Mouse (Mus musculus): ENCODE results near the gene Bmf.

Gene Bmf

DNA sequence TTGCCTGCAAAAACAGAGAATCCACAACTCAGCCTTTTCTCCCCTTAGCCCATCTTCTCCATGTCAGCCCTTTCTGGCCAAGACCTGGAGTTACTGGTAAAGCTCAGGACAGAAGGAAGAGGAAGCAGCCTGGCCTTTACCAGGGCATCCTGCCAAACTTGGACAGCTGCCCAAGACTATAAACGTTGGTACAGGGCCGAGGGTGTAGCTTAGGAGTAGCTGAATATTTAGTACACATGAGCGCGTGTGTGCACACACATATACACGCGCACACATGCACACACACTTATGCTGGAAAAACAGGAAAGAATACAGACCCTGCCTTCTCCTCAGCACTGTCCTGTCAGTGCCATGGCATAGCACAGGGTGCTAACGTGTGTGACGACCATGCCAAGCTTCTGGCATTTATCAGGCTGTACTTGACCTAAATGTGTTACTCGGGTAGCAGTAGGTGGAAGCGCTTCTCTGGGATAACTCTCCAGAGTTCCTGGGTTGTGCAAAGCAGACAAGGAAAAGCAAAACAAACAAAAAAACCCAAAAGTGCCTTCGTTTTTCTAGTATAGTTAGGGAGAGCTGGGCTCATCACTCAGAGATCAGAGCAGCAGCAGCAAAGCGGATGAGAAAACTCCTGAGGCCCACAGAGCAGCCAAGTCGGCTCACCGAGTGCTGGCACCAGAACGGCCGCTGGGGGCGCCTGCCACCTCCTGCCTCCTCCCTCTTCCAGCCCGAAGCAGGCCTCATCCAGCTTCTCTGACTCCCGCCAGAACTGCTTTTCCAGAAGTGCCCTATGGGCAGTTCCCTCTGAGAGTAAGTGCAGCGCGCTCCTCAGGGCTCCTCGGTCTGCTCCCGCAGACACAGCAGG, 4.0 kb downstream of the Bmf start:
- in situ Hi-C loops (cut with MboI, MseI): no loop called here

DNA sequence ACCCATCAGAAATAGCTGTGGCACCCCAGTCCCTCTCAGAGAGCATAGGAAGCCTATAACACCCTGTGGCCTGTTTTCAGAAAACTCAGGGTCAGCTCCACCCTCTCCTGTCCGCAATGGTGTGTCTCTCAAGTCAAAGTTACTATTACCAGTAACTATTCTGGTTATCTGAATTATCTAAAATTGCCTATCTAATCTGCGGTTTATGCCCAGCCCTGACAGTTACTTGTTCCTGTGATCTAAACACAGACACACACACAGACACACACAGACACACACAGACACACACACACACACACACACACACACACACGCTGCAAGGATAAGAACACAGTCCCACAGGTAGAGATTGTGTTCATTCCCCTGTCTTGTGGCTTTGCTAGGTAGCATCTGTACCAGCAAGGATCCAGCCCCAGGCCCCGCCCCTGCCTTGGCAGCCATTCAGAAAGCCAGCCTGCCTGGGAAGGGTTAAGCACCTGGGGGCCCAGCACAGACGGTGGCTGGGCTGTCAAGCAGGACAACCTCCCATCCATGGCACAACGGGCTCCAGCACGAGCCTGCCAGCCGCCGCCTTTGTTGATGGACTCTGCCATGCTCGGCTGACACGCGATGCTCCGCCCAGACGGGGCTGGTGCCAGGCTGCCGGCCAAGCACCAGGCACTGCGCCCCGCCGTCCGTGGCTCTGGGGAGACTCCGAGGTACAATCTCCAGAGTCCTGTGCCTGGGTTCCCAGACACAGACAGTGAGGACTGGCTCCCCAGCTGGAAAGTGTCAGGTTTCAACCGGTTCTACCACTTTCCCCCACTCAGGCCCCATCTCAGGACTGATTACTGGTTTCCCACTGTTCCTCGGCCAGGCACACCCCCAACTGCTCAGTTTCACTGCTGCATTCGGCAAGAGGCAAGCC, 5.3 kb downstream of the Bmf start:
- in situ Hi-C loops (cut with MboI, MseI): loop anchor here (5.0 kb wide), 1 partner anchor 42 kb away; no protein-coding TSS in a partner anchor

DNA sequence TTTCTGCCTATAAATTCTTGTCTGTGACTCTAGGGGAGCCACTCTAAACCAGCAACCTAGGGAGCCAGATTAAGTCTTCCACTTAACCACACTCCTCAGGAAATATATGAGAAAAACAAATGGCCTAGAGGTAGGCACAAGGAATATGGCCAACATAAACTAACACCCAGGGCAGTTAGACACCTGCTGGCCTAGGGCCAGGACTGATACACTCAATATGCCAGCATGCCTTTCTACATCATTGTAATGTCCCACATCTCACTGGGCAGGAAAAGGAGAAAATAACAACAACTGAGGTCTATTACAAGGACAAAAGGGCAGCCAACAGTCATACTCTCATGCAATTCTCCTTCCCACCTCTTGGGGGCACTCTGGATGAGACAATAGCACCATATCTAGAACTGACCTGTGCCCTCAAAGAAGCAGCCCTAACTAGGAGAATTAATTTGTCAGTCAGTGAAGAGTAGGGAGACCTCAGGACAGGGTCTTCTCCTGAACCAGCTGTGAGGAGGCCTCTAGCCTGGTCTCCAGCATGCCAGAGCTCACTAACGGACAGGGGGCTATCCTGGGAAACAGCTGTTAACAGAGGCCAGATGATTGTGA, 6.4 kb downstream of the Bmf start:
- in situ Hi-C loops (cut with MboI, MseI): loop anchor here (5.0 kb wide), 1 partner anchor 41 kb away; no protein-coding TSS in a partner anchor

DNA sequence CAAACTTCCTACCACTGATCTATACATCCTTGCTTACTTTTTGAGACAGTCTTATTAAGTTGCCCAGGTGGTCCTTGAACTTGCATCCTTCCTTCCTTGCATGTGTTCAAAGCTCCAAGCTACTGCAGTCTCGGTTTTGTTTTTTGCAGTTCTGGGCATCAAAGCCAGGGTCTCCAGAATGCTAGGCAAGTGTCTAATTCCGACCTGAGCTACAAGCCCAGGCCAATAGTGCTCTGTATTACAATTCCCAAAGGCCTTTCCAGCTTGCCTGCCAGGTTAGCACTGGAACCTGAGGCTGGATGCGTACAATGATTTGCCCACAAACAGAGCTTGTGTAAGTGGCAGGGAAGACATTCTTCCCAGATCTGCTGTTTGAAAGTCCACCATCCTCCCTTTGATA, 7.8 kb downstream of the Bmf start:
- in situ Hi-C loops (cut with MboI, MseI): loop anchor here (5.0 kb wide), 1 partner anchor 39 kb away; no protein-coding TSS in a partner anchor

DNA sequence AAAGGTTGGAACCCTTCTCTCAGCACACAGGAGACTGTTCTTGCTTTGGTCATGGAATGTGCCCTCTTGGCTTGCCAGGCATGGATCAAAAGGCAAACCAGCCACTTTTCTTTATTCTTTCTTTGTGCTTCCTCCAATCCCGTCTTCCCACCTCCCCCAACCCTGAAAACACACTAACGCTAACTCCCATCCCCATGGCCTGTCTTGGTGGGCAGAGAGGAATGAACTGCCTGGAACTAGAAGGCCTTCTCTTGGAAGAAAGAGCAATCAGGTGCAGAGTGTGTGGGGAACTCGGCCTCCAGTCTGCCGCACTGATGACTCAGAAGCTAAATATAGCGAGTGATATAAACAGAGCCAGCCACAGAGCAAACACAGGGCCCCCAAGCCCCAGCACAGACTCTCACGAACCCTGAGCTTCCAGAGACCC, 8.8 kb downstream of the Bmf start:
- in situ Hi-C loops (cut with MboI, MseI): loop anchor here (5.0 kb wide), 1 partner anchor 38 kb away; no protein-coding TSS in a partner anchor

DNA sequence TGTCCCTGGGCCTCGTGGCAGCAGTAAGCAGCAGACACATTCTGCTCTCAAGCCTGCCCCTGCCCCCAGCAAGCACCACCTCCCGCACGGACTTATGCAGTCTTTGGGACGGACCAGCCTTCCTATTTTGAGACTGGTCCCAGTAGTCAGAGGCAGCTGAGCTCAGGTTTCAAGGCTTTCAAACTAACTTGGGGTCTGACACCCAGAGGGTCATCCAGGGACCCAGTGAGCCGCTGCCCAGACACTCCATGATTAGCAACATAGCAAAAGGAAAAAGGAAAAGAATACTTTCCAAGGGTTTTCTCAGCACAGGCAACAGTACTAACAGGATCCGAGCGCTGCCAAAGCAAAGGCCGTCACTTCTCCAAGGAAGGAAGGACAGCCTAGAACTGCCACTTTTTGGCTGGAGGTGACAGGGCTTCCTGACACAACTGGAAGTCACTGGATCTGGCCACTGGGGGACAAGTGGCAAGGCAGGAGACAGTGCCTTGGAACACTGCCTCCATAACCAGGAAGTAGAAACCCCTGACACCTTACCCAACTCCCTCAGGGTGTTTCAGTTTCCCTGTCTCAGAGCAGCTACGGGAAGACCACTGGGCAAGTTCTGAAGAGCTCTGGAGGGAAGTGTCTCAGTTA, 9.5 kb downstream of the Bmf start:
- in situ Hi-C loops (cut with MboI, MseI): loop anchor here (5.0 kb wide), 1 partner anchor 38 kb away; no protein-coding TSS in a partner anchor

DNA sequence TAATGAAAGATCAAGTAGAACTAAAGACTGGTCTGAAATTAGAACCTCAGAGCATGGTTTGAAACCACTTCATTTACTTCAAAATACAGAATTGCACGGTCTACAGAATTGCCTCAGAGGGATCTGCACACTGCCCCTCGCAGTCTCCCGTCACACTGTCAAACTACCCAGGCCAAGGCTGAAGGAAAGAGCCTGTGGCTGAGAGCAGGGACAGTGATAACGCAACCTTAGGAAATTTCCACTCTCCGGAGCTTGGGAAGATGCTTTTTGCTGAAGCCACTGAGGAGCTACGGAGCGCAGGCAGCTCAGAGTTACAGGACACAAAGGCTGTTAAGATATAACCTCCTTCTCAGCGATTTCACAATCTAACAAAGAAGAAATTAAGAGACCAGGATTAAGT, 10.4 kb downstream of the Bmf start:
- in situ Hi-C loops (cut with MboI, MseI): no loop called here

DNA sequence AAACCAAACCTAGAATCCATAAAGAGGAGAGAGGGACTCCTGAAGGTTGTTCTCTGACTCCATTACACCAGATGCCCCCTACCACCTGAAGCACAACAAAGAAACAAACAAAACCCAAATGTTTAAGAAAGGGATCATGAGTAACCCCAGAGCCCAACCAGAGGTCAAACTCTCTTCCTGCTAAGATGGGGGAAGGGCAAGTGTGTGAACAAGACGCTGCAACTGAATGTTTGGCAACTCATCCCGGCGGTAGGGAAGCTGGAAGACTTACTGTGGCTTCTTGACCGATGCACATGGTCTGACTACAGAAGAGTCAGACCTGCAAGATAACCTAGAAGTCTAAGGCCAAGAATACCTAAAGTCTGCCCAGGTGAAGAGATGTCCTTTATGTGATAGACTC, 12.3 kb downstream of the Bmf start:
- in situ Hi-C loops (cut with MboI, MseI): no loop called here

DNA sequence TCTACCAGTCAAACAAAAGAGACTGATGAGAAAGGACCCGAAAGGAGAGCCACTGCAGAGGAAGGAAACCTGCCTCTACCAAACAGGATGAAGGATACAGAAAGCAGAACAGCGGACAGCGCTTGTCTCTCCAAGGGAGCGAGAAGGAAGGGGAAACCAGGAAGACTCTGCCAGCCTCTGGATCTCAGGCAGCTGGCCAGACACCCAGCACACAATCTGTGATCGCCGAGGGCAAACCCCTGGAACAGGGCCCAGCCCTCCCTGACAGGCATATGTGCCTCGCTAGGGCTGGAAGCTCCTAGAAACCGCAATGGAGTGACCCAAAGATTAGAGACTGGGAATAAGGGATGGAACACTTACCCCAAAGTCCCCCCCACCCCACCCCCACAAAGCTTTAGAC, 12.9 kb downstream of the Bmf start:
- in situ Hi-C loops (cut with MboI, MseI): no loop called here

DNA sequence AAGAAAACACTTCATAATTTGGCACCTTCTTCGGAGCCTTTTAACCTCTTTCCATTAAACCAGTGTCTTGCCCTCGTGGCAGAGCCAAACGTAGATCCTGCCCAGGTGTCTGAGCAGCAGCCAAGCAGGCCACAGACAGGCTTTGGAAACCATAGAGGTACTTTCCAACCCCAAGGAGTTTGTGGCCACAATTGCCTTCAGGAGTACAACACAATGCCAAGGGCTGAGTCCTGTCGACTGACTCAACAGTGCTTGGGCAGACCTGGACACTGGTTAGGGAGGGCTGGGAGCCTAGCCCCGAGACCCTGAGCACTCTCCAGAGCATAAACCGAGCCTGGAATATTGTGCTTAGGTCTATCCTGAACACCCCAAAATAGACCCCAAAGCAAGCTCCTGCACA, 13.4 kb downstream of the Bmf start:
- in situ Hi-C loops (cut with MboI, MseI): no loop called here

DNA sequence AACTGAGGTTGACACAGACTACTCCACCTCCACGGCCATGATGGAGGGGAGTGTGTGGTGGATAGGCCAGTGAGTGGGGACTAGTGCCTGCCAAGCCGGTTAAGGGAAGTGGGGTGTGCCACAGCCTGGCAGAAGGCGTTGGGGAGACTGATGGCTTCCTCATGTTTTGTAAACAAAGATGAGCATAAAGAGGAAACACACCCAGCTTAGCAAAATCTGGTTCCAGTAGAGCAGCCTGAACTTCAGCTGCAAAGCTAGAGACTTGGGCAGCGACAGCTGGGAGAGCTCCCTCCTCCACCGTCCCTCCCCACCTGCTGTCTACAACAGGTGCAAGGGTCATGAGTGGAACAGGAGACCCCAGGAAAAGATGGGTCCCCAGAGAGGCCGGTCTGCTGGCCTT, 15.5 kb downstream of the Bmf start:
- in situ Hi-C loops (cut with MboI, MseI): no loop called here

DNA sequence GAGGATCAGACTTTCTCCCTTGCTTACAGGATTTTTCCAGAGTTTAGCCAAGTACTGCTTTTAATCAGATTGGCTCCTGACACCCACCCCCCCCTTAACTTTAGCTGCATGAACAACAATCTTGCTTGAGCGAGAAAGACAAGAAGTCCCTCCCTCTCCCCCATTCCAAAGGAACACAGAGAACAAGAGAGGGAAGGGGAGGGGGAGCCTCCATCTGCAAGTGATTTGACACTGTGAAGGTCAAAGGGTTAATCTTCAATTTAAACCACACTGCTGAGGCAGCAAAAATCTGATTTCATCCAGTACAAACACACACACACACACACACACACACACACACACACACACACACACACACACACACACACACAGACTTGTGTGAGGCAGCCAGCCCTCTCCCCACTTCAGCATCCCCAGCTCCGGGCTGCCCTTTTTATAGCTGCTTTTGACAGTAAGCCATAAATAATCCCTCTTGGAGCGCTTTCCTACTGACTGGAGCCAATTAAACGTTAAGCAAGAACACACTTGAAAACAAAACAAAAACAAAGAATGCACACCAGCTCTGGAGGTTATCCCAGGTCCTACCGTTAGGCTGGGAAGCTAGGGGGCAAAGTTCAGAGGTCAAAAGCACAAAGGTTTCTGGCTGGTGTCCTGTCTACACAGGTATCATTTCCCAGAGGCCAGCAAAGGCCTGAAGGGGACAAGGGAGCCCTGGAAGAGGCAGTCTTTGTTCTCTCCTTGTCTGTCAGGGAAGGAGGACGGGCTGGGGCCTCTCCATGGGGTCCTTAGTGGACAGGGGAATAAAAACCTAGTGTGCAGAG, 16.4 kb downstream of the Bmf start:
- in situ Hi-C loops (cut with MboI, MseI): no loop called here

DNA sequence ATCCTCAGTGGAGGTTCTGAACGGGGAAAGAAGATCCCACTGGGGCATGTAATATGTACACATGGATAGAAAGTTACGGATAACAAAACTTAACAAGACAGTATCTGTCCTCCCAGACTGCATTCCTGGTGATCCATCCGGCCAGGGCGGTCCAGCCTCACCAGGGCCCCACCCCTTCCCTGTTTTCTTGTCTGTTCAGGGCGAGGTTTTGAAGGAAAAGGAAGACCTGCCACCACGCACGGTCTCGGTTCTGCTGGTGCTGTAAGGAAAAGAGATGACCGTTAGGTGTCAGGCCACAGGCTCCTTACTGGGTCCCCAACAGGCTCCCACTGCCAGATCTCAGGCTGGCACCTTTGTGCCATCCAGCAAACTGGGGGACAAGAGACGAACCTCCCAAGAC, 17.1 kb downstream of the Bmf start:
- in situ Hi-C loops (cut with MboI, MseI): no loop called here

DNA sequence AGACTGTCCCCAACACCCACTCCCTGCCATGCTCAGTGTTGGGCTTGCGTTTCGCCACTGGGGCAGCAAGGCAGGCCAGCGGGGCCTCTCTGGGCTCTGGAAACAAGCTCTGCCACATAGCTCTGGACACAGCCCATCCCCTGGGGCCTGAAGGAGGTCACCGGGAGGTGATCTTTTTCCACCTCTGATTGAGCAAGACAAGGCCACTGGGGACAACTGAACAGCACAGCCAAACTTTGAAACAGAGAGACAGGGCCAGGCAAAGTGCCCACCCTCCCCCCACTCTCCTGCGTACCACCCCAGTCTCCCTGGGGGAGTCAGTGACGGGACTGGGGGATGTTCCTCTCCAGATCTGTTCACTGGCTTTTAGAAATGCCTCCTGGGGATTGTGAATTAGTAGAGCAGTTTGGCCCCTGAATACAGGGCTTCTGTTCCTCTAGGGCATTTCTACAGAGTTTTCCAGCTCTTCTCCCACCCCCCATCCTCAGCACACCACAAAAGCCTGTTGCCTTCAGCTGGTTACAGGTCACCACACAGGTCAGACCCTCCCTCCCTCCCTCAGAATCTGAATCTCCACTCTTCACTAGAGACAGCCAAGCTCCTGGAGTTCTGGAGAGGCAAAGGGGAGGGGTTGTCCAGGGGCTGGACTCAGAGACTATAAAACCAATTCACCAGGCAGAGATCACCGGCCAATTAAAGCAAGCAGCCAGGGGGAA, 19.9 kb downstream of the Bmf start:
- in situ Hi-C loops (cut with MboI, MseI): no loop called here

DNA sequence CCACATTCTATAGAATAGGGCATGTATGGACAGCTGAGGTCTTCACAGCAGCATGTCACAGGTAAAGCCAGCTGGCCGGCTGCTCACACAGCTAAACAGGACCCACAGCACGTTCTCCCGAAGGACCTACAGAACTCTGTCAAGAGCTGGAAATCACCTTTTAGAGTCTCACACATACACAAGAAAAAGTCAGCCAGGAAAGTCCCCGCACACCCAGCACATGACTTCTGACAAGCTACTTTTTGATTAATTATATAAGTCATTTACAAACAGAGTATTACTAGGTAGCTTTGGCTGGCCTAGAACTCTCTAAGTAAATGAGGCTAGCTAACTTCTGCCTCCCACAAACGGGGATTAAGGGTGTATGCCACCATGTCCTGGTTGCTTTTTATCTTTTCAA, 22.9 kb downstream of the Bmf start:
- in situ Hi-C loops (cut with MboI, MseI): no loop called here

DNA sequence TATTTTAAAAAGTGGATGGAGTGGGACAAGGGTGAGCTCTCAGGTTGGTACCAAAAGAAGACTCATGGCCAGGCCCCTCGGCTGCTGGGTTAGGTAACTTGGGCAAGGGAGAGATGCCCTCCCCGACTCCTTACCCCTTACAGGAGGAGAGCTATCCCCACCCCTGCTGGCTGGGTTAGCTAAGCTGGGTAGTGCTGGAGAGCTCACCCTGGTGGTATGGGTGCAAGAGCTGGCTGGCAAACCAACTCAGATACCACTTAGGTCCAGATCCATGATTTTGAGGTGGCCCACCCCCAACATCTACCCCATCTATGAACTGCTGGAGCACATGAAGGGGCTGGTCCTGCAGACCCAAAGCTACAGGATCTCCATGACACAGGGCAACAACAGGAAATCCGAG, 24.7 kb downstream of the Bmf start:
- in situ Hi-C loops (cut with MboI, MseI): no loop called here

DNA sequence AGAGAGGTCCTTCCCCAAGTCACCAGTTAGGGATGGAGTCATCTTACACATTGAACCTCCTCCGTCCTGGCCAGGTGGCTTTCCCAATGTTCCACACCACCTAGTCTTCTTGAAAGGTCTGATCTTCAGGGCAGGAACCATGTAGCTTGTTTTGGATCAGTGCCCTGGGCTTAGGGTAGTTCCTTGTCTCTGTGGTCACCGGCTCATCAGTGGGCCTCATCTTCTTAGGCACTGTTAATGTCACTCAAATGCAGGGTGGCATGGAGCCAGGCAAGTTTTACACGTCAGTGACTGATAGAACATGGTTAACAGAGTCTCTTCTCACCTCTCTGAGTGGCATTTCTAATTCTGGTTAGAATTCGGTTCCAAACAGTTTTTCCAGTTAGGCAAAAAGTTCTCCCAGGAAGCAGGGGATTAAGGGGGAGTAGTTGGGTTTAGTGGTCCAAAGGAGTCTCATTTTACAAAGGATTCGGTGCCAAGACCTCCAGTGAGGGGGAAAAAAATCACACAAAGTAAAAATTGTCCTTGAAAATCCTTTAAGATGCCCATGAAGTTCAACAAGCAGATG, 26.2 kb downstream of the Bmf start:
- in situ Hi-C loops (cut with MboI, MseI): no loop called here

DNA sequence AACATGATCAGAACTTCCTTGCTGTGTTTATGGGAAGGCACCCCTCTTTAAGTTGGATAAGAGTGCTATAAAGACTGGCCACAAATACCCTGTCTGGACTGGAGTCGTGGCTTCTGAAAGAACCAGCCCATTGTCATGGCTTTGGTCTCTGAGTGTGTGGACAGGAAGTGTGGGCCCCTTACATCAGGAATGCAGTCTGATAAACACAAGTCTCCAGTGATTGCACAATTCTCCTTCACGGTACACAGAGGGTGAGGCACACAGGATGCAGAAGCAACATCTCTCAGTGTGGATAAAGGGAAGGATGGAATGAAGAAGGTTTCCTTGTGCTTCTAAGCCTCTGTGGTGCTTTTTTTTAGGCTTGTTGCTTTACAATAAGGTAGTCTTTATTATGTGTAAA, 27.2 kb downstream of the Bmf start:
- in situ Hi-C loops (cut with MboI, MseI): no loop called here

DNA sequence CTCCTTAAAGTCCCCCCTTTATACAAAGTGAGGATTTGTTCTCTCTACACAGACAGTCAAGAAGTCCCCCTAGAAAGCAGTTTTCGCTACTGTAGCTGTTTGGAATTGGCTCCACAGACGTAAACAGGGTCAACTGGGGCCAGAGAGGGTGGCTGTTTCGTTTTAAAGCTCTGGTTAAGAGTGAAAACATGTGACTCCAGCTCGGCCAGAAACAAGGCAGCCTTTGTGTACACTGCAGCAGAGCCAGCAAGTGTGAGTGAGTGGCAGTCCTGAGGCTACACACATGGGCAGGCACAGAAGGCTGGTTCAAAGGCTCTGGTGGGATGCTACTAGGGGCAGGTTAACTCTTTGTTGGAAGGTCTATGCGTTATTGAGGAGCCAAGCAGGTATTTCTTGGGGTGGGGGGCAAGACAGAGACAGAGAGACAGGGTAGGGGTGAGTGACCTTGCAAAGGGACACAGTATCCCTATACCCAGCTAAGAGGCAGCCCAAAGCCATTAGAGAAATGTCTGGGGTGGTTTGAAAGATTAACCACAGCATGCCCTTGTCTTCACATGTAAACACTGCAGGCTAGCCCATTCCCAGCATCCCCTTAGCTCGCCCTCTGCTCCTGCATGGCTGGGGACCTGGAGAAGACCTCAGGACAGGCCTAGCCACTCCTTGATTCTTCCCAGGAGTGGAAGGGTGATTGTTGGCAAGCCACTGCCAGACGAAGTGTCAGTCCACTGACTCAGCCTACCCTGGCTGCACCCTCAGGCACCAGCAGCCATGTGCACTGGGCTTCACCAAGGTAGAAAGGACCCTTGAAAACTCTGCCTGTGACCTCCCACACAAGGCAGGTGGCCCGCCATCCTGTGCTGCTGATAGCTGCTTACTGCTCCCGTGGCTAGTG, 29.2 kb downstream of the Bmf start:
- in situ Hi-C loops (cut with MboI, MseI): no loop called here
